ENCODE assay signal across 7 mouse cellular contexts in genomic region chr12:112604709-112605649, GRCm38 (mm10). TPM values are rescaled to one million over a fixed set of nuclear protein-coding genes. Genes with fewer than 3 reads are reported as not detected.
A peak's percentile ranks its signal among the peaks of the same experiment; 100 is the strongest.
DNase-seq lines count a peak whose midpoint lies in the region; ATAC-seq lines count a peak whose summit lies in the region.

No protein-coding gene starts in this region.

- H3K36me3 ChIP-seq in liver, embryonic 11.5 days (ENCODE audit: control insufficient read depth, insufficient read depth, low read length) = peaks cover 27% of the 10 kb centered on the region
- no peaks in the 10 kb centered on the region for H3K36me3 ChIP-seq in midbrain, embryonic 15.5 days (replicated peaks)

- peaks cover 8% of the 10 kb centered on the region for H3K4me1 ChIP-seq in liver, embryonic 11.5 days (replicated peaks; ENCODE audit: control insufficient read depth, insufficient read depth, low read length)
- no peaks in the 10 kb centered on the region for H3K4me1 ChIP-seq in midbrain, embryonic 15.5 days

- DNase-seq in left cerebral cortex, postnatal 4 days = peak; percentile 77
- no peak for DNase-seq in left cerebral cortex, adult 8-10 months (ENCODE audit: low spot score in 2 of 2)
- no peak for DNase-seq in liver, embryonic 11.5 days (ENCODE audit: low spot score)

- intact Hi-C loops in left cerebral cortex, postnatal 4 days (cut with DNase I) = no loop called here

- ATAC-seq in common myeloid progenitor, adult 5-6 weeks (replicated peaks; ENCODE audit: low read depth, poor library complexity, severe bottlenecking) = peak; percentile 73
- peak; percentile 43 to 50; a peak in 3 of 4 replicates for ATAC-seq in hematopoietic stem cell, adult 5-6 weeks (replicated peaks in 1 of 2; ENCODE audit: insufficient read depth in 1 of 2, low FRiP score in 2 of 2, low TSS enrichment in 1 of 2, low read depth in 1 of 2, poor library complexity in 2 of 2, severe bottlenecking in 2 of 2)
- peak; percentile 37 for ATAC-seq in liver, embryonic 11.5 days (replicated peaks; ENCODE audit: low FRiP score)
- peak; percentile 48 for ATAC-seq in midbrain, embryonic 15.5 days (replicated peaks)
- ATAC-seq in cerebellum, adult (ENCODE audit: insufficient number of reproducible peaks, low FRiP score, low TSS enrichment) = no peak

- no peak overlapping the region for H3K4me2 ChIP-seq in liver, embryonic 11.5 days
- no peak overlapping the region for H3K4me2 ChIP-seq in midbrain, embryonic 15.5 days

- no peaks in the 10 kb centered on the region for H3K9me3 ChIP-seq in liver, embryonic 11.5 days (ENCODE audit: control insufficient read depth, low read length)
- no peaks in the 10 kb centered on the region for H3K9me3 ChIP-seq in midbrain, embryonic 15.5 days

- WGBS in liver, embryonic 11.5 days = 68% methylated on average over 20 of the region's 20 CpGs
- WGBS in midbrain, embryonic 15.5 days = 60% methylated on average over 20 of the region's 20 CpGs

- no peak overlapping the region for H3K4me3 ChIP-seq in liver, embryonic 11.5 days (ENCODE audit: low read depth, low read length)
- H3K4me3 ChIP-seq in midbrain, embryonic 15.5 days = no peak overlapping the region

- H3K27ac ChIP-seq in liver, embryonic 11.5 days (ENCODE audit: low read depth, low read length) = no peak overlapping the region
- no peak overlapping the region for H3K27ac ChIP-seq in midbrain, embryonic 15.5 days

- H3K27me3 ChIP-seq in liver, embryonic 11.5 days (replicated peaks; ENCODE audit: control insufficient read depth, insufficient read depth, low read length) = no peaks in the 10 kb centered on the region
- no peaks in the 10 kb centered on the region for H3K27me3 ChIP-seq in midbrain, embryonic 15.5 days (replicated peaks)

- H3K9ac ChIP-seq in liver, embryonic 11.5 days (ENCODE audit: low read depth, low read length) = no peak overlapping the region
- H3K9ac ChIP-seq in midbrain, embryonic 15.5 days = no peak overlapping the region

RNA-seq across cellular contexts. Expression of gene Adssl1, which starts 14.9 kb away (rescaled TPM):
- total RNA-seq in left cerebral cortex, postnatal 4 days (2021) = 1 to 10 TPM; 1.5 to 1.7 TPM
- 10 to 100 TPM; 21.8 to 41.0 (median 28.6) TPM for total RNA-seq in left cerebral cortex, adult 8-10 months (2022)
- total RNA-seq in common myeloid progenitor, adult 5-6 weeks (2017) = 33.6 and 35.4 TPM in 2 replicates
- total RNA-seq in hematopoietic stem cell, adult 5-6 weeks (2017) = 38.0 and 49.7 TPM in 2 replicates
- polyA plus RNA-seq in liver, embryonic 11.5 days (2014; fragmentation: Nextera tagmentation; extraction: Ambion mirVana) = 5.6 and 7.4 TPM in 2 replicates
- polyA plus RNA-seq in midbrain, embryonic 15.5 days (2015; fragmentation: Nextera tagmentation; extraction: Ambion mirVana) = 3.1 and 3.6 TPM in 2 replicates

RNA-seq across cellular contexts. Expression of gene Inf2, which starts 16.4 kb away (rescaled TPM):
- total RNA-seq in left cerebral cortex, postnatal 4 days (2021) = 10 to 100 TPM; 24.7 to 26.7 TPM
- total RNA-seq in left cerebral cortex, adult 8-10 months (2022) = 100 to 1,000 TPM; 171 to 194 (median 182) TPM
- total RNA-seq in common myeloid progenitor, adult 5-6 weeks (2017) = 4.8 and 7.0 TPM in 2 replicates
- total RNA-seq in hematopoietic stem cell, adult 5-6 weeks (2017) = 6.6 and 10.1 TPM in 2 replicates
- 4.6 and 6.5 TPM in 2 replicates for polyA plus RNA-seq in liver, embryonic 11.5 days (2014; fragmentation: Nextera tagmentation; extraction: Ambion mirVana)
- polyA plus RNA-seq in midbrain, embryonic 15.5 days (2015; fragmentation: Nextera tagmentation; extraction: Ambion mirVana) = 1.0 and 2.4 TPM in 2 replicates

RNA-seq across cellular contexts. Expression of gene Siva1, which starts 39.5 kb away (rescaled TPM):
- total RNA-seq in left cerebral cortex, postnatal 4 days (2021) = 10 to 100 TPM; 25.3 to 25.9 TPM
- 10 to 100 TPM; 16.8 to 26.8 (median 23.8) TPM for total RNA-seq in left cerebral cortex, adult 8-10 months (2022)
- 198 and 209 TPM in 2 replicates for total RNA-seq in common myeloid progenitor, adult 5-6 weeks (2017)
- 146 and 161 TPM in 2 replicates for total RNA-seq in hematopoietic stem cell, adult 5-6 weeks (2017)
- 216 and 222 TPM in 2 replicates for polyA plus RNA-seq in liver, embryonic 11.5 days (2014; fragmentation: Nextera tagmentation; extraction: Ambion mirVana)
- 51.2 and 59.2 TPM in 2 replicates for polyA plus RNA-seq in midbrain, embryonic 15.5 days (2015; fragmentation: Nextera tagmentation; extraction: Ambion mirVana)

Comparison
In these comparisons a context has a peak if more than half of its experiments do, and no peak if none do; other contexts are left out.
1. RNA of gene Adssl1, which starts 14.9 kb away (total RNA-seq): 38.0 to 49.7 TPM in hematopoietic stem cell, adult 5-6 weeks, 33.6 to 35.4 TPM in common myeloid progenitor, adult 5-6 weeks and 21.8 to 41.0 TPM in left cerebral cortex, adult 8-10 months; 1.5 to 1.7 TPM in left cerebral cortex, postnatal 4 days; every median in the first group is over 4 times any median in the second.
2. RNA of gene Inf2, which starts 16.4 kb away (total RNA-seq): 171 to 194 TPM in left cerebral cortex, adult 8-10 months; 24.7 to 26.7 TPM in left cerebral cortex, postnatal 4 days, 6.6 to 10.1 TPM in hematopoietic stem cell, adult 5-6 weeks and 4.8 to 7.0 TPM in common myeloid progenitor, adult 5-6 weeks; every median in the first group is over 4 times any median in the second.